Mouse (Mus musculus) T-helper 1 cell (primary cell): Measurements from ENCODE around the gene Fry.

ENCODE experiments used
- in situ Hi-C: fragments of 300-600 bp; cut with MboI, MseI; formaldehyde crosslinking; loops from one replicate; pipeline ENCODE4 v1.15.1; 2025; ENCODE audit warnings: high pct_unique_total_duplicates

Gene Fry

GRCm38 (mm10) chr5:150125920-150126319, 7.5 kb downstream of the Fry start:
- in situ Hi-C loops, result no loop called here

- in situ Hi-C loops, result no loop called here
Observed at GRCm38 (mm10) chr5:150128432-150128831, 10.0 kb downstream of the Fry start.

GRCm38 (mm10) chr5:150130144-150130543, 11.7 kb downstream of the Fry start:
- in situ Hi-C loops, result no loop called here

- in situ Hi-C loops, result no loop called here
Observed at GRCm38 (mm10) chr5:150131166-150131565, 12.7 kb downstream of the Fry start.

- in situ Hi-C loops, result no loop called here
Observed at GRCm38 (mm10) chr5:150134651-150135050, 16.2 kb downstream of the Fry start.

- in situ Hi-C loops, result no loop called here
Observed at GRCm38 (mm10) chr5:150135529-150135928, 17.1 kb downstream of the Fry start.

- in situ Hi-C loops, result no loop called here
Observed at GRCm38 (mm10) chr5:150137772-150138451, 19.5 kb downstream of the Fry start.

GRCm38 (mm10) chr5:150140513-150140912, 22.1 kb downstream of the Fry start:
- in situ Hi-C loops, result no loop called here

- in situ Hi-C loops, result no loop called here
Observed at GRCm38 (mm10) chr5:150145967-150146366, 27.5 kb downstream of the Fry start.

GRCm38 (mm10) chr5:150146612-150147011, 28.2 kb downstream of the Fry start:
- in situ Hi-C loops, result no loop called here

- in situ Hi-C loops, result no loop called here
Observed at GRCm38 (mm10) chr5:150149725-150150124, 31.3 kb downstream of the Fry start.

GRCm38 (mm10) chr5:150150986-150151385, 32.5 kb downstream of the Fry start:
- in situ Hi-C loops, result no loop called here

GRCm38 (mm10) chr5:150152071-150152879, 33.8 kb downstream of the Fry start:
- in situ Hi-C loops, result no loop called here

- in situ Hi-C loops, result no loop called here
Observed at GRCm38 (mm10) chr5:150152880-150153281, 34.4 kb downstream of the Fry start.

GRCm38 (mm10) chr5:150155388-150155787, 36.9 kb downstream of the Fry start:
- in situ Hi-C loops, result no loop called here

- in situ Hi-C loops, result no loop called here
Observed at GRCm38 (mm10) chr5:150156063-150156786, 37.8 kb downstream of the Fry start.

- in situ Hi-C loops, result no loop called here
Observed at GRCm38 (mm10) chr5:150157682-150158081, 39.2 kb downstream of the Fry start.

- in situ Hi-C loops, result no loop called here
Observed at GRCm38 (mm10) chr5:150159151-150159550, 40.7 kb downstream of the Fry start.

- in situ Hi-C loops, result no loop called here
Observed at GRCm38 (mm10) chr5:150161193-150161592, 42.7 kb downstream of the Fry start.

- in situ Hi-C loops, result no loop called here
Observed at GRCm38 (mm10) chr5:150161898-150162297, 43.5 kb downstream of the Fry start.

GRCm38 (mm10) chr5:150164671-150165070, 46.2 kb downstream of the Fry start:
- in situ Hi-C loops, result loop anchor here (5.0 kb wide), 1 partner anchor 268 kb away; no protein-coding TSS in a partner anchor

GRCm38 (mm10) chr5:150166811-150167210, 48.4 kb downstream of the Fry start:
- in situ Hi-C loops, result loop anchor here (5.0 kb wide), 1 partner anchor 265 kb away; no protein-coding TSS in a partner anchor
